Mouse (Mus musculus) regulatory T cell (primary cell): Measurements from ENCODE around the gene Fcnb.

Source experiments
- in situ Hi-C: fragments of 300-600 bp; cut with MboI, MseI; formaldehyde crosslinking; loops from one replicate; pipeline ENCODE4 v1.15.1; 2025; ENCODE audit warnings: high pct_unique_total_duplicates

Fcnb gene

GRCm38 (mm10) chr2:28034011-28034710 lies 50.5 kb downstream of the Fcnb start:
- in situ Hi-C loops, result no loop called here

- in situ Hi-C loops, result no loop called here
Observed at GRCm38 (mm10) chr2:28032469-28032868, 52.2 kb downstream of the Fcnb start.

- in situ Hi-C loops, result no loop called here
Observed at GRCm38 (mm10) chr2:28031860-28032259, 52.8 kb downstream of the Fcnb start.
